Mouse (Mus musculus) kidney, postnatal 10 days (tissue): ENCODE data around the gene Nrcam.

Source experiments
- DNase-seq: peaks from one replicate; pipeline ENCODE4 v3.0.0; 2021; ENCODE audit warnings: mixed read lengths

Nrcam gene

DNA sequence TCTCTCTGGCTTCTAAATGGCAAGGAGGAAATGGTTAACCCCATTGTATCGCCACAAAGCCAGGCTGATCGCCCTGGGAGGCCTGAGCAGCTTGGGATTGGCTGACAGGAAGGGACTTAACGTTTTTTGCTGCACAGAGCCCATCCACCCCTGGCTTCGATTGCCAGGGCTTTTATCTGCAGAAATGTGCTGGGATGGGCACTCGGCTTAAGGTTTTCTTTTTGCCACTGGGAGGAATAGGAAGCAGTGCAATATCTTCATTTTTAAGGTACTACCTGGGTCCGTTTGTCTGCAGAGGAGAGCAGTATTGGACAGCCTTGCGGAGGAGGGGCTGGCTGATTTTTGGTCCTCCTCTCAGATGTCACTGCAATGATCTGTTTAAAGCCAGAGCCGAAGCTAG, 110.2 kb downstream of the Nrcam start:
- DNase-seq: no peak

DNA sequence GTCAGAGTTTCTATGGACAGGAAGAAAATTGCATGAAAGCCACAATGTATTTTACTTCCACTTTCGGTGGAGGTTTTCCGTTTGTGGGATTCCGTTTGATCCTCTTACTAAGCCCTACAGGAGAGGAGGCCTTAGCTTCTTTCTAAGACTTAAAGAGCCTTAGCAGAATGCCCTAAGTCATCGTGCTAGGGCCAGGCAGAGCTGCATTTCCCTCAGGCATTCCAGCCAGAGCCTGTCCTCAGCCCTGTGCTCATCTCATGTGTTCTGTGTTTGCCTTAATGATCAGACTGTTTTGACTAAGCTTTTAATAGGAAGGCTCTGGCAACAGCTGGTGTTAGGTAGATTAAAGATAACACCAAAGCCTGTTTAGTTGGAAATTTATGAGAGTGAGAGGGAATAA, 111.5 kb downstream of the Nrcam start:
- DNase-seq: no peak

DNA sequence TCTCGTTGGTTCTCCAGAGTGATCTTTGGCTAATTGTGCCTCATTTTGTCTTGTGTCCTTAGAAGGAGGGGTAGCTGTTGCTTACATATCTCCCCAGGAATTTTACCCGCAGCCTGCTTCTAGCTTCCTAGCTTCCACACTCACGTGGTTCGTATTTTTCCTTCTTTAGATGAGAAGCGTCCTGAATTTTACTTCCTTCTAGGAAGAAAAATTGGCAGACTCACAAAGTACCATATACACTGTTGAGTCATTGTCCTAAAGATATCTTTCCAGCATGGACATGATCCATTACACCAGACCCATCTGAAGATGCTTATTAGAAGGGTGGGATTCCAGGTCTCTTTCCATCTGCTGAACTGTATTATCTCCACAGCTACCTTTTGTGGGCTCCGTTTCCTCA, 122.2 kb downstream of the Nrcam start:
- DNase-seq: no peak

- peak; percentile 36 for DNase-seq
Measured at GRCm38 (mm10) chr12:44451742-44452141, 123.1 kb downstream of the Nrcam start.

DNA sequence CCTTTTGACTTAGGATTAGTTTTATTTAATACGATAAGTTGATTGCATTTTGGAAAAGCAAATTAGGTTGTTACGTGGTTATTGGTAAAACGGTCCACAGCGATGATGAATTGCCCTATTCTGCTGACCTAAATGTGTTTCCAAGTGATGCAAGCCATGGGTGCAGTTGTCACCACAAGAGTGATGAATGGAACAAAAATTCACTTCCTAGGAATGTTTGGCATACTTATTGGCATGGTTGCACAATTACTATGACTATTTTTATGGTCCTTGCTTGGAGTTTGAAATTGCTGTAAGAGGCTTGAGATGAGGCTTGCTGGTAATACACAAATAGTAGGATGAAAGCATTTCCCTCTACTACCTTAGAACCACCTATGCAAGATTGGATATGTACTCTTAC, 125.1 kb downstream of the Nrcam start:
- DNase-seq: no peak

- DNase-seq: no peak
Measured at GRCm38 (mm10) chr12:44457961-44458360, 129.3 kb downstream of the Nrcam start.

DNA sequence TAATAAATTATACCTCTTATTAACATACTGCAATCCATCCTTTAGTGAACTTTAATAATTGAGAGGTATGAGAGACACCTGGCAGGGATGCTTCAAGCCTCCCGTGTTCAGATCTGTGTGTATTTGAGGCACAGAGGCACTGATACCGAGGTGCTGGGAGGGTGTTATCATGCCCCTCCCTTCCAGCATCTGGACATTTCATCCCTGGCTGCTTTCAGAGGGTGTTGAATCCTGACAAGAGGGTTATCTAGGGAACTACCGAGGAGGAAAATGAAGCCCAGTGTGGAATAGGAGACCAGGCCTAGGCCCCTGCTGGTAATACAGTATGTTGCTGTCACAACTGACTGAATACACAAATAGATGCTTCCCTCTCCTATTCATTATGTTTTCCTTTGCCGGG, 133.8 kb downstream of the Nrcam start:
- DNase-seq: no peak

GRCm38 (mm10) chr12:44462976-44463375, 134.3 kb downstream of the Nrcam start:
- DNase-seq: no peak

- DNase-seq: no peak
Measured at GRCm38 (mm10) chr12:44471073-44471472, 142.4 kb downstream of the Nrcam start.

DNA sequence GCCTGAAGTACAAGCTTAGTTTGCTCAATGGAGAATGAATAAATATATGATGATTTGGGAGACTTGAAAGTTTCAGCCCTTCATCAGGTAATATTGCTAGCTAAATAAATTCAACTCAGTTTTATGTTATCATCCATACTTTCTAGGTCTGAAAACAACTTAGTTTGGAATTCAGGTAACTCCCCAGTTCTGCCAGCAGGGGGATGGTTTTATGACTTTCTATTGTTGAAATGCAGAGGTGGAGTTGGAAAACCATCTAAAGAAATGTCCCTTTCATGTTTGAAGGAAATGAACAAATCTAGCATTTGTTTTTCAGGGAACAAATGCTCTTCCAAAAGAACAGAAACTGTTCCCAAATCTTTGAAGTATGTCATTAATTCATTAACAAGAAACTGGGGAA, 146.7 kb downstream of the Nrcam start:
- no peak for DNase-seq

DNA sequence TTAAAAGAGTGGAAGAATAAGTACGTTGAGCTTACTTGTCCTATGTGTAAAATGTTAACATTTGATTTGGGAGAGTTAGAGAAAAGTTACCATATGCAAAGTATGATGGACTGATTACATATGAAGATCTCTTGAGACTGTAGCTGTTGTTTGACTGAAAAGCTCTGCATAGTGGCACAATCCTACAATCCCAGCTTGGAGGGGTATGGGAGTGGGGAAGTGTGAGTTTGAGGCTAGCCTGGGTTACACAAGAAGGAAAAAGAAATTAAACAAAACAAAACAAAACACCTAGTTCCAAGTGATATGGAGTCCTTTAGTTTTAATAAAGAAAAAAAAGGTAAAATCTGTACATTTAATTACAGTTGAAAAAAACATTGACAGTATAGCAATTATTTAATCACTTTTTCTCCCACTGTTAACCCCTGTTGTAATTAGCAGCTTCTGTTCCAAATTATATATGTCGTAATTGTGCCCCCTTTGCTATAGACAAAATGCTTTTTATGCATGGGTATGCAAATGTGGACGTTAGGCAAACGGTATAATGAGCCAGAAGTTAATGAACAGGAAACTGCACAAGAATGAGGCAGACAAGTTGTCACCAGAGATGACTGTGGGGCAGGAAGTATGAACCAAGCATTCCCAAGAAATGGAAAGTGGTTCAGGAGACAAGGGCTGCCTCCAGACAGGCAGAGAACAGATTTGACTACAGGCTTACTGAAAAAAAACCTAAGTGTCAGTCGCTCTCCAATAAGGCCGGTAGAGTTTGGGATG, 150.8 kb downstream of the Nrcam start:
- no peak for DNase-seq

DNA sequence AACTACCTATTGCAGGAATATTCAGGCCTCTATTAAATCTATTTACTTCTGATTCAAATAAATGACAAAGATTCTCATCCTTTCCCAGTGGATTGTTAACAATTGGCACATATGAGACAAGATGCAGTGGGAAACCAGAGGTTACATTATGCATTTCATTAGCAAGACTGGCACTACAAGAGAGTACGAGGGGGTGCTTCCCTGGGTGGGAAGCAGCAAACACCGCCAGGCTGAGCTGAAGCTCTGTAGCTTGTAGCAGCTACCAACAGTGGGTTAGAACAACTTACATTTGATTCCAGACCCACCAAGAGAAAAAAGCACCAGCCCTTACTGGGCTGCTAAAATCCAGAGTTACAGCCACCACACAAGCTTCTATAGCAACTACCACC, 151.3 kb downstream of the Nrcam start:
- DNase-seq: no peak

DNA sequence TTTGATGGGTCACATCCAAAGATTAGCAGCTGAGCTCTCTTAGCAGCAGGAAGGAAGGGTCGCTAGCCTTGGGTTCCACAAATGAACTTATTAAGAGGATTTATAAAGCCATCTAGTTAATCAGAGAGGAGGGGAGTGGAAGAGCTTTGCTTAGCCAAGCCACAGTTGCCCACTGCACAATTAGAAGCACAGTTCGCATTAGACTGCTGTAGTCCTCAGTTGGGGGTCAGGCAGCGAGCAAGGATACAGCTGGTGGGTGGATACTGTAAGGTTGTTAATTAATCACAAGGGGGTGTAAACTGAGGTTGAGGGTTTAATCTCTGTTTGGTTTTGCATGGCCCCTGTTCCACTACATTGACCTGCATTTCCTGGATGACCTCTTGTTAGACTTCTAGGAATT, 152.7 kb downstream of the Nrcam start:
- DNase-seq: no peak

DNA sequence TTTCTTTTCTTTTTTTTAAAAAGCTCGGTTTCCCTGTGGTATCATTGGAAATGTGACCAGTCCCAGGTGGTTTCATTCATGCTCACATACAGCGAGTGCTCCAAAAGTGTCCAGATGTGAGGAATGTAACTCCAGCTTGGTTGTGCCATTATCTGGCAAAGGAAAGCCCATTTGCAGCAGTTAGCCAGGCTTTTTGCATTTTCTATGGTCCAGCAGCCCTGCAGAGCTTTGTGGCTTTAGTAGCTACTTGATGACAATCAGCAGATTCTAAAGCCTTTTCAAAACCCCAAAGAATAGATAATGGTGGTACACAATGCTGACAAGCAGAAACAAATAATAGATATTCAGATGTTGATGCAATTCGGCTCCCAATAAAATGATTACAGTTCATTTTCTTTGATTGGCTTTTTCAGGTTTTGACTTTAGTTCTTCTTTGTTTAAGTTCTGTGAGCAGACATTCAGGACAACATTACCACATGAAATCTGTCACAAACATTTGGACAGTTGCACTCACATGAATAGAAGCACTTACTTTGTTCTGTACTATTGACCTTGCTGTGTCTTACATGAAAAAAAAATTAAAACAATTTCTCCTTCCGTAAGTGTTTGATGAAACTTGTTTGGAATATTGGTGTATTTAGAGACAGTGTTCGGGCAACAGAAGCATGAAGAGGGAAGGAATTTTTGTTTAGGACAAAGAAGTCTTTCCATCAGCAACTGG, 164.2 kb downstream of the Nrcam start:
- DNase-seq: no peak

DNA sequence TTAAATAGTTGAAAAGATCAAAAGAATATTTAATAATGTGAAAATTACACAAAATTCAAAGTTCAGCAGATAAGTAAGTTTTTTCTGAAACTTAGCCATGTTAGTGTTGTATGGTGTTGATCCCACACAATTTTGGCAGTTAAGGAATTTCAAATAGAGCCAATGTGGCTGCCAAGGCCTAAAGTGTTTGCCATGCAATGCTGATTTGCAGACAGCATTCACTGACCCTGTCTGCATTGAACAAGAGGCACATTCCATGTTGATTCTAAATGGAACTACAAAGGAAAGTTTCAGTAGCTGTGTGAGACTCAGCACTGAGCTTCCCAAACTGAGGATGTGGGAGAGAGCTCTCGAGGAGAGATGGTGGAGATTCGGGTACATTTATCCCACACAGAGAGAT, 169.1 kb downstream of the Nrcam start:
- no peak for DNase-seq

DNA sequence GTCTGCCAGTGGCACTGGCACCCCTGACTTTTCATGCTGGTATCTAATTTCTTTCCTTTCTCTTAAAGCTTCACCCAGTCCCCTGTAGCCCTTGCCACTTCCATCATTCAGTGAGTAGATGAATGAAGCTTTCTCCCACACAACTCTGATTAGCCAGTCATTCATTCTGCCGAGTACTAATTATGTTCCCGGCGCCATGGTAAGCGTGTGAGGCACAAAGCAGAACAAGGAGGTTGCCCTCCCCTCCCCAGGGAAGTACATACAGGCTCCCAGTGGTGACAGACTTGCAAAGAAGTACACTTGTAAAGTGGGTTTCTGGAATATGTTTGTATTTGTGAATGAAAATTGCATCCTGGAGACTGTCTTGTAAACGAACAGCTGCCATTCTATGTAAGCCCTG, 170.2 kb downstream of the Nrcam start:
- no peak for DNase-seq

DNA sequence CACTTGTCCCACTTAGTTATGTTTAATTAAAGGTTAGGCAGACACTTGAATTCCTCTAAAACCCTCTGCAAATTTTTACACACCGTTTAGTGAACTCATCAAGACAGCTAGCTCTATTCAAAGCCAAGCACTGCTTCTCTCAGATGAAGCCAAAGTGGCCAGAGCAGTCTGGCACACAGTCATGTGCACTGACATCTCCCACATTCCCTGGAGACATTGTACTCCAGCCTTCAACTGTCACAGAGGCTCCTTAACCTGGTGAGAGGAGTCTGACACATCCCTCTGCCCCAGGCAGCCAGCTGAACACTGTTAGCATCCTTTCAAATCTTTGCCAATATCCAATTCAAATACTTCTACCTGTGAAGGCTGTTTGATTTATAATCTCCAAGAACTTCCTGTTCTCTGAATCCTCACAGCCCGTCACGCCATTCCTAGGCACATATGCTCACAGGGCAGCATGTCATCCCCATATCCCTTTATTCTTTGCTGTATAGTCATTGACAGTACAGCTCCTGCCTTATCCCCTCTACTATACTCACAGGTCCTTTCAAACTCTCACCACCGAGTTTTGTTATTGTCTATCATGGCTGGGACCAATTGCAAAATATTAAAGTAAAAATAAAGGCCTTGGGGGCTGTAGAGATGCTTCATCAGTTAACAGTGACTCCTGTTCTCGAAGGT, 173.3 kb downstream of the Nrcam start:
- no peak for DNase-seq

GRCm38 (mm10) chr12:44503737-44504136, 175.1 kb downstream of the Nrcam start:
- DNase-seq: no peak

DNA sequence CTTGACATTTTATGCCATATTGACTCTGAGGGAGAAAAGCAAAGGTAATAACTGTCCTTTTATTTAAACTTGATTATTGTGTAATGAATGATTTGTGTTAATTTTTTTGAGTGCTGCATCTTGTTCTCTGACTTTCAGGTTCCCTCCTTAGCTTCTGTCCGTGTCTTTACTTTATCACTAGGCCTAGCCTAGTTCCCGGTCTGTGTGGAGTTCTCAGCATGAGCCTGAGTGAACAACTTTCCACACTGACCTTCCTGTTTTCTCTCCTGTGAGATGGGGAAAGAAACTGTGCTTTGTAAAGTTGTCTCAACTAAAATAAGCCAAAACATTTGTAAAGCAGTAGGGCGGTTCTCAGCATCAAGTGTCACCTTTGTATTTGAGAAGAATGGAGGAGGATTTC, 179.9 kb downstream of the Nrcam start:
- no peak for DNase-seq

DNA sequence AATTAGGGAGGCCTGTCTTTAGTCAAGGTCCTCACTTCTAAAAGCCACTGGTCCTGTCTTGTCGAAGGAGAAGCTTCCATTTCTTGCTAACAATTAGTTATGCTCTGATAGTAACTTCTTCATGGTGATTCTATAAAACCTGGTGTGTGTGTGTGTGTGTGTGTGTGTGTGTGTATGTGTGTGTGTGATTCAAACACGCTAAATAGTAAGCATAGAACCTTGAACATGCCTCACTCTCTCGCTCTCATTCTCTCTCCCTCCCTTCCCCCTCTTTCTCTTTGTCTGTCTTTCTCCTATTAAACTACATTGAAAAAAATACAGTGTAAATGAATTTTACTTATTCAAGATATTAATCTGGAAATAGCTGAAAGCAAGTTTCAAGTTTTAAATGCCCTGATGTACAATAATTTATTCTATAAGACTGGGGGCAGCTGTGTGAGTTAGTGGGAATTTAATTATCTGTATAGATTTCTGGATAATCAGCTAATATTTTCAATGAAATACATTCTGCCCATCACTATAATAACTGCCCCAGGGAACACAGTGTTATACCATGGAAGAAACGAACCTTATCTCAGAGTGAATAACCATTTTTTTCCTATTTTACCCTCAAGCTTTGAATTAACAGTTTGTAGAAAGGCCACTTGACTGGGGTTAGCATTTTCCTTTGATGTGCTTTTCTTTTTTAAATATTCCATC, 180.9 kb downstream of the Nrcam start:
- no peak for DNase-seq

GRCm38 (mm10) chr12:44515066-44515465, 186.4 kb downstream of the Nrcam start:
- DNase-seq: no peak

DNA sequence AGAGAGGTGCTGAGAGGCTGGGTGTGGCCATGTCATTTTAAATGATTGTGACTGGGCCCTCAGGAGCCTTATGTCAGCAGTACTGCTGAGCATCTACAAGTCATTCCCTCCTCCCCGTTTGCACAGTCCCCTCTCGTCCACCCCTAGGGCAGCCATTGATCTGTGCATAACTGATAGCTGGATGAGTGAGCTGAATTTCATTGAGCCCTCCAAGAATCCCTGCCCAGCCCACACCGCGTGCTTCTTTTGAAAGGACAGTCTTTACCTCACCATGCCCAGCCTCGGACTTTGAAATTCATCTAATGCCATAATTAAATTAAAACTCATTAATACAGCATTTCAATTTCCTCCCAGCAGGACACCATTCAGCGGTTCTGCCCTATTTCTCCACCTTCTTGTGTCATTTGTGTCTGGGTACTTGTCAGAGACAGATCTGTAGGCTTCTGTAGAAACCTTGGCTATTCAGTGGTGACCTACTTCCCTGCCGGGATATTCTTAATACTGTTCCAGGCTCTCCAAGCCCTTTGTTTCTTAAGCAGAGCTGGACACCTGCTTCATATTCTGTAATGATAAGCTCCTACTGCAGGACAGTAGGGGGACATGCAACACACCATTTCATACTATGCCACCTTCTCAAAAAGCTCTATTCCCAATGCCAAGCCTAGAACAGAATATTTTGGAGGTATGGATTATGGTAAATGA, 190.9 kb downstream of the Nrcam start:
- no peak for DNase-seq

DNA sequence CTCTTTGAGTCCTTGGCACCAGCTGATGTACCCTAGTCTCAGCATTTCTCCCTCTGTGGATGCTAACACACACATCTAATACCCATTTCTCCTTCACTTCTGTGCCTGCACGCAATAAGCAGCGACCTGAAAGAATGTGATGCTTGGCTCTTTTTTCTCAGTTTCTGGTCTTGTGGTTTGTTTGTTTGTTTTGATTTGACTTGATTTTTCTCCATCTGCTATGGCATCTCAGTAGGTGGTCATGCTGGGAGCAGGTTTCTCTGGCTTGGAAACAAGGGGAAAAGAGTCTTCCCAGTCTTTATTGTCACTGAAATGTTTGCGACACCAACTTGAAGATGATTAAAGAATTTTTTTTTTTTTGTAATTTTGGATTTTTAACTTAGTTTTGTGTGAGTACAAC, 192.8 kb downstream of the Nrcam start:
- DNase-seq: no peak
